Mouse (Mus musculus) erythroid progenitor cell, adult 5-6 weeks (primary cell): ENCODE measurements around the gene Rab35. TPM values are rescaled to one million over a fixed set of nuclear protein-coding genes. Genes with fewer than 3 reads are reported as not detected.

Source experiments
- ATAC-seq: replicated peaks from 2 replicates; pipeline ENCODE4 v1.8.0; 2016; ENCODE audit warnings: moderate number of reproducible peaks, mild to moderate bottlenecking, moderate TSS enrichment, inconsistent platforms; ENCODE audit not compliant: poor library complexity, low FRiP score, severe bottlenecking
- total RNA-seq, 2 experiments: library from RNA; stranded (forward) in 1 of 2; stranded (reverse) in 1 of 2; fragments of 150-400 nt in 1 of 2; fragments of 186-747, 209-891 nt in 1 of 2; gene quantifications; 2 replicates each; pipeline versions ENCODE4 v1.2.3 to v1.2.4; 2015 to 2017; ENCODE audit warnings: low replicate concordance in 2 of 2

Gene Rab35
- total RNA-seq, 2 experiments from 2014 or later, result 49.4 to 53.7 TPM

DNA sequence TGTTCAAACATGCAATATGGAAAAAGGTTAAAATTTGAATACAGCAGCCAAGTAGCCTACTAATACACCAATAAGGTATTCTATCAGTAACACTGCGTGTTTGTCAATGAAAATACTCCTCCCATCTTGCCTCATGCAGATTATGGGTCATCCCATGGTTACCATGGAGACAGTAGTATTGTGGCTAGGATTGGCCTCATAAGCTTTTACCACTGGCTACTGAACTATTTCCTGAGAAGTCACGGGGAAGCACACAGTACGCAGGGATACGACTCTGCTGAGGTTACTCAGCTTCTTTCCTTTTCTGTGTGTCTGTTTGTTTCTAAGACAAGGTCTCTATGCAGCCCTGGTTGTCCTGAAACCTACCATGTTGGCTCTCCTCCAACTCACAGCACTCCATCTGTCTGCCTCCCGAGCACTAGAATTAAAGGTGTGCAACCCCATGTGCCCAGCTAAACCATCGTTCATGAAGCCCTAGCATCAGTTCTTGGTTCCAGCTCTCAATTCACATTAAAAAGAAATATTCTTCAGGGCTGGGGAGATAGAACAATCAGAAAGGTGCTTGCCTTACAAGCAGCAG lies 63.6 kb downstream of the Rab35 start:
- ATAC-seq, result no peak

DNA sequence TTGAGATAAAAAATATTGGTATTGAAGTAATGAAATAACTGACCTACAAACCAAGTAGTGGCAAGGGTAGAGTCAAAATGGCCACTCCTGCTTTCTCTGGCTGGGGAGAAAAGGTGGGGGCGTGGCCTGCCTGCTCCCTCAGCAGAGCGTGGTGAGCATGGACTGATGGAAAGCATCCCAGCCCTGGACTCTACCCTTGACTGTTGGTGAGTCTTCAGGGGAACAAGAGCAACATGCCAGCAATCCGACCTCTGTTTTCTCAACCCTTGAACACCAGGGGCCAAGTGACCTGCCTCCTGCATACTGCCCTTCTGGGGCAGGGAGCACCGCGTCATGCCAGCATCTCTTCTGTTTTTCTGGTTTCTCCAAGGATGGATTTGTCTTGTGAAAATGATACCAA lies 65.1 kb downstream of the Rab35 start:
- ATAC-seq, result no peak

Other genes with a start within 250 kb of the Rab35 start
- not detected in 2 replicates for gene Msi1, start 202.3 kb upstream of the Rab35 start, total RNA-seq (2015; ENCODE audit: low replicate concordance)
- not detected in 2 replicates for gene Msi1, start 202.3 kb upstream of the Rab35 start, total RNA-seq (2017; ENCODE audit: low replicate concordance)
- not detected in 2 replicates for gene Pla2g1b, start 165.6 kb upstream of the Rab35 start, total RNA-seq (2015; ENCODE audit: low replicate concordance)
- not detected in 2 replicates for gene Pla2g1b, start 165.6 kb upstream of the Rab35 start, total RNA-seq (2017; ENCODE audit: low replicate concordance)
- gene Sirt4, start 147.2 kb upstream of the Rab35 start, total RNA-seq (2015; ENCODE audit: low replicate concordance), result 1.8 TPM in 1 of 2 replicates, not detected in the other
- gene Sirt4, start 147.2 kb upstream of the Rab35 start, total RNA-seq (2017; ENCODE audit: low replicate concordance), result 3.3 TPM in 1 of 2 replicates, not detected in the other
- gene Pxn, start 125.2 kb upstream of the Rab35 start, total RNA-seq (2015; ENCODE audit: low replicate concordance), result 18.9 and 24.5 TPM in 2 replicates
- gene Pxn, start 125.2 kb upstream of the Rab35 start, total RNA-seq (2017; ENCODE audit: low replicate concordance), result 11.1 and 21.2 TPM in 2 replicates
- 1,000 and 1,025 TPM in 2 replicates for gene Rplp0, start 72.4 kb upstream of the Rab35 start, total RNA-seq (2015; ENCODE audit: low replicate concordance)
- gene Rplp0, start 72.4 kb upstream of the Rab35 start, total RNA-seq (2017; ENCODE audit: low replicate concordance), result 380 and 735 TPM in 2 replicates
- gene Gcn1l1, start 66.7 kb upstream of the Rab35 start, total RNA-seq (2015; ENCODE audit: low replicate concordance), result 9.4 and 17.6 TPM in 2 replicates
- 13.7 and 14.1 TPM in 2 replicates for gene Gcn1l1, start 66.7 kb upstream of the Rab35 start, total RNA-seq (2017; ENCODE audit: low replicate concordance)
- 2.5 TPM in 2 replicates for gene Bicdl1, start 99.7 kb downstream of the Rab35 start, total RNA-seq (2015; ENCODE audit: low replicate concordance)
- gene Bicdl1, start 99.7 kb downstream of the Rab35 start, total RNA-seq (2017; ENCODE audit: low replicate concordance), result 0.64 TPM in 1 of 2 replicates, not detected in the other
- 133 and 146 TPM in 2 replicates for gene Cit, start 213.4 kb downstream of the Rab35 start, total RNA-seq (2015; ENCODE audit: low replicate concordance)
- 411 and 513 TPM in 2 replicates for gene Cit, start 213.4 kb downstream of the Rab35 start, total RNA-seq (2017; ENCODE audit: low replicate concordance)